Mouse (Mus musculus) liver, adult 10 weeks (tissue): Measurements from ENCODE around the gene Reps1. TPM values are rescaled to one million over a fixed set of nuclear protein-coding genes. Genes with fewer than 3 reads are reported as not detected.

Experiments used
- polyA plus RNA-seq: library from polyadenylated mRNA; stranded (reverse); fragments of 350-450 nt; fragmentation: Illumina TruSeq; extraction: RNeasy Lipid Tissue Mini Kit (QIAGEN cat#74804); gene quantifications from one replicate; pipeline ENCODE4 v1.2.3, GENCODE M21; 2014; ENCODE audit warnings: low read depth, low replicate concordance

Gene Reps1
- polyA plus RNA-seq: 19.0 TPM

DNA sequence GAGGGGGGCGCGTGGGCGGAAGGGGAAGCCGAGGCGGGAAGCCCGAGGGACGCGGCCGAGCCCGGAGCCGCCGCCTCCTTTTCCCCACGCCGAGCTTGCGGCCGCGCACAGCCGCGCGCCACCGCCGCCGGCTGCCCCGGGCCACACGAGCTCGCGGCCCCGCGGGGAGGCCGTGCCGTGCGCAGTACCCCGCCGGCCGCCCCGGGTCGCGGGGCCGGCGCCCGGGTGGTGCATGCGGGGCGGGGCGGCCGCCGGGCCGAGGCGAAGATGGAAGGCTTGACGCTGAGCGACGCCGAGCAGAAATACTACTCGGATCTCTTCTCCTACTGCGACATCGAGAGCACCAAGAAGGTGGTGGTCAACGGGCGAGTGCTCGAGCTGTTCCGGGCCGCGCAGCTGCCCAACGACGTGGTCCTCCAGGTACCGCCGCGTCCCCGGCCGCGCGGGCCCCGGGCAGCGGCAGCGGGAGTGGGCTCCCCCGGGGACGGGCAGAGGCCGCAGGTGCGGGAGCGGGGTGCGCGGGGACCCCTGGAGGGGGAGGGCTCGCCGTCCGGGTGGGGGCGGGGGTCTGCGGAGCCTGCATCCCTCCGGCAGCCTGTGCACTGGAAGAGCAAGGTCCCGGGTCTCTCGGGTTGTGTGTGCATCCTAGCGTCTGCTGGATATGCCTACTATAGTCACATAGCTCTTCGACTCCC lies at the start of gene Reps1:
Gene Reps1 (plus strand): TSS at position 166 of the 695 bp plus-strand sequence.

DNA sequence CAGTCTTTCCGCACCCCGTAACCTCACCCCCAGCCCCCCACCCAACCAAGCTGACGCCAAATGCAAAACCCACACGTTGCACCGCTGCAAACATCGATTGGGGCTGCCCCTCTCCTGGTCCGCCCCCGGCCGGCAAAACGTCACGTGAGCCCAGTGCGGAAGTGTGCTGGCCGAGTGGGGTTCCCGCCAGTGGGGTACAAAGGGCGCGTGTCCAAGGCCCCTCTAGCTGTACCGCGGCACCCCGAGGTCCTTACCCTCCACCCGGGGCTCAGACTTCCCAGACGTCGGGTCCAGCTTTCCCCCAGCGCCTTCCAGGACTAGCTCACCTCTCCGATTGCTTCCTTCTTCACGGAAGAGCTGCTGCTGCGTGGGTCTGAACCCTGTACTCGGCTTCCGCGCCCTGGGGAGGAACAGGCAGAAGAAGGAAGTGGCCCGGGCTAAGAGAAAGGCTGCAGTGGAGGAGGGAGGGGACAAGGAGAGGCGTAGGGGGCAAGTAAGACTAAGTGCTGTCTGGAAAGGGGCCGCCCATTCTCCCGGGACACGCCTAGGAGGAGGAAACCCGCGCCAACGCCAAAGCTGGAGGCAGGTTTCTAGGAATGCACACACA lies 32.8 kb upstream of the Reps1 start, which contains the start of gene Abracl:
Gene Abracl (minus strand): TSS at position 548 of the 607 bp plus-strand sequence.

Other genes starting within 250 kb of the Reps1 start
- 50.2 TPM for gene Heca, start 107.8 kb upstream of the Reps1 start, polyA plus RNA-seq
- 46.5 TPM for gene Abracl, start 32.6 kb upstream of the Reps1 start, polyA plus RNA-seq
- gene Ect2l, start 155.0 kb downstream of the Reps1 start, polyA plus RNA-seq: not detected
- 7.4 TPM for gene Ccdc28a, start 179.1 kb downstream of the Reps1 start, polyA plus RNA-seq